Mouse (Mus musculus): ENCODE data around the gene Mrln.
A peak's percentile ranks its signal among the peaks of the same experiment; 100 is the strongest.
"Not testable (repeated sequence)": the region's sequence is repeated elsewhere in the genome, so short reads cannot be mapped to it uniquely, and the experiment has no call there.

The Mrln gene

GRCm38 (mm10) chr10:70195786-70196185, 8.7 kb upstream of the Mrln start:
- DNase-seq, result peak; percentile 54

- DNase-seq, result no peak
These were observed 7.8 kb upstream of the Mrln start for GRCm38 (mm10) chr10:70196666-70197065.

- DNase-seq, result no peak
These were observed 6.9 kb upstream of the Mrln start for GRCm38 (mm10) chr10:70197601-70198000.

- DNase-seq, result no peak
These were observed 6.5 kb upstream of the Mrln start for GRCm38 (mm10) chr10:70198012-70198411.

GRCm38 (mm10) chr10:70198951-70199463, 5.5 kb upstream of the Mrln start:
- DNase-seq, result no peak

GRCm38 (mm10) chr10:70199466-70200210, 4.8 kb upstream of the Mrln start:
- DNase-seq, result no peak

- DNase-seq, result peak; percentile 69
These were observed 3.5 kb upstream of the Mrln start for GRCm38 (mm10) chr10:70200889-70201500.

- DNase-seq, result no peak
These were observed 6.8 kb downstream of the Mrln start for GRCm38 (mm10) chr10:70211281-70211680.

GRCm38 (mm10) chr10:70220971-70221370, 16.5 kb downstream of the Mrln start:
- no peak for DNase-seq

GRCm38 (mm10) chr10:70222231-70222630, 17.8 kb downstream of the Mrln start:
- DNase-seq, result not testable (repeated sequence)

- DNase-seq, result no peak
These were observed 20.1 kb downstream of the Mrln start for GRCm38 (mm10) chr10:70224571-70224970.

- DNase-seq, result no peak
These were observed 21.3 kb downstream of the Mrln start for GRCm38 (mm10) chr10:70225760-70226159.

- DNase-seq, result no peak
These were observed 22.1 kb downstream of the Mrln start for GRCm38 (mm10) chr10:70226608-70227007.

GRCm38 (mm10) chr10:70230352-70230751, 25.9 kb downstream of the Mrln start:
- DNase-seq, result no peak

GRCm38 (mm10) chr10:70237936-70238335, 33.5 kb downstream of the Mrln start:
- no peak for DNase-seq

- DNase-seq, result peak; percentile 46
These were observed 38.4 kb downstream of the Mrln start for GRCm38 (mm10) chr10:70242751-70243444.

GRCm38 (mm10) chr10:70244921-70245558, 40.6 kb downstream of the Mrln start, which contains the start of gene Slc16a9:
TSS of gene Slc16a9 (plus strand) at chr10:70245100.
- peak; percentile 86 for DNase-seq

GRCm38 (mm10) chr10:70245559-70245945, 41.1 kb downstream of the Mrln start:
- DNase-seq, result no peak

GRCm38 (mm10) chr10:70246076-70246475, 41.6 kb downstream of the Mrln start:
- no peak for DNase-seq

- DNase-seq, result no peak
These were observed 45.9 kb downstream of the Mrln start for GRCm38 (mm10) chr10:70250354-70250753.

- no peak for DNase-seq
These were observed 46.3 kb downstream of the Mrln start for GRCm38 (mm10) chr10:70250766-70251165.

- DNase-seq, result no peak
These were observed 50.2 kb downstream of the Mrln start for GRCm38 (mm10) chr10:70254666-70255065.

GRCm38 (mm10) chr10:70255601-70256210, 51.2 kb downstream of the Mrln start:
- DNase-seq, result no peak
